Mouse (Mus musculus): ENCODE results near the gene Fth1.

DNA sequence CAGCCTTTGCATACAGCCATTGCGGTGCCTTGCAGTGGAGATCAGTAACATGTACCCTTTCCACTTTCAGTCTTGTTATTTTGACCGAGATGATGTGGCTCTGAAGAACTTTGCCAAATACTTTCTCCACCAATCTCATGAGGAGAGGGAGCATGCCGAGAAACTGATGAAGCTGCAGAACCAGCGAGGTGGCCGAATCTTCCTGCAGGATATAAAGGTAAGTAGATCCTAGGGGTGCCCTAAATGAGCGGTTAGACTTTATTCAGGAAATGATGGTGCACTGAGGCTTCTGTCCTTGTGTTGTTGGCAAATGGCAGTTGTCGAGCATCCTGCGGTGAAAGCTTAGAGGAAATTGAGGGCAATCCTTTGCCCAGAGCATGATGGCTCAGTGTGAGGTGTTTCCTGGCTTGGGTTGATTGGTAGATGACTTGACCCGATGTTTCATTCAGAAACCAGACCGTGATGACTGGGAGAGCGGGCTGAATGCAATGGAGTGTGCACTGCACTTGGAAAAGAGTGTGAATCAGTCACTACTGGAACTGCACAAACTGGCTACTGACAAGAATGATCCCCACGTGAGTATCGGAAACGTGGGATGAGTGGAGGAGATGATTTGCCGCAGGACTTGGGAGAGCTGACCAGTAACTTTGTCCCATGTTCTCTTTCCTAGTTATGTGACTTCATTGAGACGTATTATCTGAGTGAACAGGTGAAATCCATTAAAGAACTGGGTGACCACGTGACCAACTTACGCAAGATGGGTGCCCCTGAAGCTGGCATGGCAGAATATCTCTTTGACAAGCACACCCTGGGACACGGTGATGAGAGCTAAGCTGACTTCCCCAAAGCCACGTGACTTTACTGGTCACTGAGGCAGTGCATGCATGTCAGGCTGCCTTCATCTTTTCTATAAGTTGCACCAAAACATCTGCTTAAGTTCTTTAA is 4.0 kb downstream of the Fth1 start:
- TF ChIP-seq POLR2A (IDR thresholded peaks at IDR 0.05; ENCODE audit: insufficient read depth, low read length) (no peak), CTCF (IDR thresholded peaks at IDR 0.05; ENCODE audit: low read depth, low read length) (no peak)

Measured in ES-Bruce4 (cell line).